Mouse (Mus musculus) induced T-regulatory cell, adult 2 months (primary cell): Measurements from ENCODE around the gene Cyp26b1.
A peak's percentile ranks its signal among the peaks of the same experiment; 100 is the strongest.

ENCODE experiments used
- DNase-seq: peaks from one replicate; pipeline ENCODE4 v3.0.0-alpha.2; 2012; ENCODE audit warnings: low read depth

Cyp26b1 gene

GRCm38 (mm10) chr6:84587471-84588101 is 6.1 kb downstream of the Cyp26b1 start:
- peak; percentile 38 for DNase-seq

- DNase-seq: peak; percentile 5
Observed at GRCm38 (mm10) chr6:84586551-84587200, 7.0 kb downstream of the Cyp26b1 start.

- DNase-seq: no peak
Observed at GRCm38 (mm10) chr6:84585686-84586300, 7.9 kb downstream of the Cyp26b1 start.

- DNase-seq: no peak
Observed at GRCm38 (mm10) chr6:84584783-84585685, 8.7 kb downstream of the Cyp26b1 start.

GRCm38 (mm10) chr6:84583841-84584782 is 9.6 kb downstream of the Cyp26b1 start:
- no peak for DNase-seq

GRCm38 (mm10) chr6:84583371-84583770 is 10.3 kb downstream of the Cyp26b1 start:
- peak; percentile 17 for DNase-seq

GRCm38 (mm10) chr6:84582826-84583225 is 10.9 kb downstream of the Cyp26b1 start:
- DNase-seq: no peak

- no peak for DNase-seq
Observed at GRCm38 (mm10) chr6:84581833-84582445, 11.8 kb downstream of the Cyp26b1 start.

GRCm38 (mm10) chr6:84580979-84581832 is 12.5 kb downstream of the Cyp26b1 start:
- no peak for DNase-seq

GRCm38 (mm10) chr6:84579508-84579907 is 14.2 kb downstream of the Cyp26b1 start:
- DNase-seq: no peak

- peak; percentile 34 for DNase-seq
Observed at GRCm38 (mm10) chr6:84578928-84579327, 14.8 kb downstream of the Cyp26b1 start.

- no peak for DNase-seq
Observed at GRCm38 (mm10) chr6:84577898-84578297, 15.8 kb downstream of the Cyp26b1 start.

GRCm38 (mm10) chr6:84573905-84574660 is 19.6 kb downstream of the Cyp26b1 start:
- no peak for DNase-seq

- no peak for DNase-seq
Observed at GRCm38 (mm10) chr6:84570039-84570438, 23.7 kb downstream of the Cyp26b1 start.

GRCm38 (mm10) chr6:84569590-84569989 is 24.1 kb downstream of the Cyp26b1 start:
- DNase-seq: no peak

GRCm38 (mm10) chr6:84568880-84569279 is 24.8 kb downstream of the Cyp26b1 start:
- DNase-seq: no peak

- DNase-seq: no peak
Observed at GRCm38 (mm10) chr6:84567696-84568095, 26.0 kb downstream of the Cyp26b1 start.

GRCm38 (mm10) chr6:84566825-84567224 is 26.9 kb downstream of the Cyp26b1 start:
- no peak for DNase-seq

- no peak for DNase-seq
Observed at GRCm38 (mm10) chr6:84565245-84565644, 28.5 kb downstream of the Cyp26b1 start.
